Mouse (Mus musculus): ENCODE data around the gene Clec9a.

GRCm38 (mm10) chr6:129393732-129394131 is 14.9 kb upstream of the Clec9a start:
- no peak for TF ChIP-seq CTCF (IDR thresholded peaks at IDR 0.05; ENCODE audit: low read depth, low read length)
- no peak for TF ChIP-seq POLR2A (IDR thresholded peaks at IDR 0.05; ENCODE audit: insufficient read depth, low read length)
